Mouse (Mus musculus) midbrain, embryonic 14.5 days (tissue): ENCODE results near the gene Ttc27. TPM values are rescaled to one million over a fixed set of nuclear protein-coding genes. Genes with fewer than 3 reads are reported as not detected.

Experiments
- ATAC-seq: fragments of 200-750 bp; cut with Nextera tagmentation; 2 replicates; pipeline ENCODE4 v1.8.0; 2017; ENCODE audit warnings: moderate number of reproducible peaks, moderate library complexity; ENCODE audit not compliant: low FRiP score, low TSS enrichment
- DNase-seq: peaks from one replicate; pipeline ENCODE4 v3.0.0-alpha.2; 2015
- H3K27ac ChIP-seq: fragments of 300-500 bp; sonication (generic); replicated peaks from 2 replicates; pipeline ENCODE4 v1.5.1; 2014; ENCODE audit warnings: mild to moderate bottlenecking, low read depth, low read length, moderate library complexity
- H3K27me3 ChIP-seq: fragments of 300-500 bp; sonication (generic); 2 replicates; pipeline ENCODE4 v1.6.1; 2014; ENCODE audit warnings: low read length, control low read depth, mixed read lengths; ENCODE audit not compliant: control insufficient read depth, insufficient read depth
- H3K36me3 ChIP-seq: fragments of 300-500 bp; sonication (generic); 2 replicates; pipeline ENCODE4 v1.6.1; 2014; ENCODE audit warnings: low read length, control low read depth; ENCODE audit not compliant: control insufficient read depth, insufficient read depth
- H3K4me1 ChIP-seq: fragments of 300-500 bp; sonication (generic); 2 replicates; pipeline ENCODE4 v1.6.1; 2014; ENCODE audit warnings: mild to moderate bottlenecking, antibody characterized with exemption, low read length, control low read depth; ENCODE audit not compliant: control insufficient read depth, insufficient read depth
- H3K4me2 ChIP-seq: fragments of 300-500 bp; sonication (generic); 2 replicates; pipeline ENCODE4 v1.6.1; 2014; ENCODE audit warnings: mild to moderate bottlenecking, low read length, moderate library complexity
- H3K4me3 ChIP-seq: fragments of 300-500 bp; sonication (generic); replicated peaks from 2 replicates; pipeline ENCODE4 v1.5.1; 2014; ENCODE audit warnings: low read depth, low read length
- H3K9ac ChIP-seq: fragments of 300-500 bp; sonication (generic); replicated peaks from 2 replicates; pipeline ENCODE4 v1.6.1; 2014; ENCODE audit warnings: mild to moderate bottlenecking, low read length, moderate library complexity
- H3K9me3 ChIP-seq: fragments of 300-500 bp; sonication (generic); 2 replicates; pipeline ENCODE4 v1.6.1; 2016; ENCODE audit warnings: low read length, control low read depth, mixed read lengths; ENCODE audit not compliant: control insufficient read depth
- WGBS: fragments of 180-500 bp; shearing (Covaris S2); extraction: QIAGEN DNeasy Blood & Tissue Kit; methylation state at CpG from one replicate; pipeline ENCODE4 v1.1.7; 2014; 5-methylcytosine and 5-hydroxymethylcytosine counted together
- polyA plus RNA-seq: library from polyadenylated mRNA; unstranded; fragments of >200 nt; fragmentation: Nextera tagmentation; extraction: Ambion mirVana; gene quantifications from 2 replicates; pipeline ENCODE4 v1.2.1, GENCODE M21; 2014

The Ttc27 gene
- 15.9 and 22.9 TPM in 2 replicates for polyA plus RNA-seq

- Histone ChIP-seq H3K4me1 (0 out of 2 replicates have a peak, but pooled peaks cover 3% of the 10 kb centered on the region), H3K9me3 (no peaks in the 10 kb centered on the region), H3K36me3 (peaks cover 12% of the 10 kb centered on the region), H3K4me3 (peak within 1 kb of the TSS; percentile 44), H3K9ac (peak within 1 kb of the TSS; percentile 46), H3K4me2 (peak within 1 kb of the TSS; percentile 67), H3K27me3 (no peaks in the 10 kb centered on the region), H3K27ac (no peak within 1 kb of the TSS)
- under 1% methylated on average over 31 of the region's 31 CpGs for WGBS
- ATAC-seq (peak; percentile 91), DNase-seq (peak; percentile 99)
These were observed at the start of gene Ttc27 for GRCm38 (mm10) chr17:74717618-74718151. Gene Ttc27 (plus strand): TSS chr17:74717732.

- no peak for ATAC-seq
- H3K4me3 ChIP-seq, result no peak overlapping the region
- peaks cover 58% of the 10 kb centered on the region for H3K36me3 ChIP-seq
- no peaks in the 10 kb centered on the region for H3K4me1 ChIP-seq
- no peak for DNase-seq
- no peaks in the 10 kb centered on the region for H3K27me3 ChIP-seq
- H3K9ac ChIP-seq, result no peak overlapping the region
- no peak overlapping the region for H3K4me2 ChIP-seq
- H3K9me3 ChIP-seq, result no peaks in the 10 kb centered on the region
- no CpG with 5 or more reads among the region's 1 CpGs for WGBS
- H3K27ac ChIP-seq, result no peak overlapping the region
These were observed 49.5 kb upstream of the Ttc27 start for GRCm38 (mm10) chr17:74668010-74668409.

GRCm38 (mm10) chr17:74670031-74670430 lies 47.5 kb upstream of the Ttc27 start:
- Histone ChIP-seq H3K4me3 (no peak overlapping the region), H3K9me3 (no peaks in the 10 kb centered on the region), H3K27me3 (no peaks in the 10 kb centered on the region), H3K9ac (no peak overlapping the region), H3K27ac (no peak overlapping the region), H3K4me2 (no peak overlapping the region), H3K4me1 (no peaks in the 10 kb centered on the region), H3K36me3 (peaks cover 45% of the 10 kb centered on the region)
- ATAC-seq (no peak), DNase-seq (no peak)
- 94% methylated on average over 13 of the region's 13 CpGs for WGBS

- 90% methylated on average over 4 of the region's 4 CpGs for WGBS
- ATAC-seq, result no peak
- Histone ChIP-seq H3K27me3 (no peaks in the 10 kb centered on the region), H3K36me3 (peaks cover 52% of the 10 kb centered on the region), H3K9ac (no peak overlapping the region), H3K4me2 (no peak overlapping the region), H3K27ac (no peak overlapping the region), H3K9me3 (no peaks in the 10 kb centered on the region), H3K4me1 (no peaks in the 10 kb centered on the region), H3K4me3 (no peak overlapping the region)
- DNase-seq, result no peak
These were observed 45.1 kb upstream of the Ttc27 start for GRCm38 (mm10) chr17:74672446-74672845.

DNA sequence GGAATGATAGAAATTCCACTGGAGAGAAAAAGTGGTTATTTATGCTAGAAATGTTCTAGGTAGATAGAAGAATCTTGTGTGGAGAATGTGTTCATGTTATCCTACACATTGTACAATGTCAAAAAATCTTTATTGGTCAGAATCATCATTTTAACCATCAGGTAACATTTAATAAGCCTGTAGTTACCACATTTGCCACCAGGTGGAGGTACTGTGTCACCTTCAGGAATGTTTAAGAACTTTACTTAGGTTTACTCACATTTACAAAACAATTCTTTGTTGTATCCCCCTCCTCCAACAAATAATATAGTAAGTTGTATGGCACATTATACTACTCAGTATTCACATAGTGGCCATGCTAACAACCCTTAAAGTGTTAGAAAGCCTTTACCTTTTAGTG lies 44.3 kb upstream of the Ttc27 start:
- Histone ChIP-seq H3K27ac (no peak overlapping the region), H3K4me1 (no peaks in the 10 kb centered on the region), H3K27me3 (no peaks in the 10 kb centered on the region), H3K4me2 (no peak overlapping the region), H3K9me3 (no peaks in the 10 kb centered on the region), H3K9ac (no peak overlapping the region), H3K4me3 (no peak overlapping the region), H3K36me3 (peaks cover 58% of the 10 kb centered on the region)
- ATAC-seq (no peak), DNase-seq (peak; percentile 85)

DNA sequence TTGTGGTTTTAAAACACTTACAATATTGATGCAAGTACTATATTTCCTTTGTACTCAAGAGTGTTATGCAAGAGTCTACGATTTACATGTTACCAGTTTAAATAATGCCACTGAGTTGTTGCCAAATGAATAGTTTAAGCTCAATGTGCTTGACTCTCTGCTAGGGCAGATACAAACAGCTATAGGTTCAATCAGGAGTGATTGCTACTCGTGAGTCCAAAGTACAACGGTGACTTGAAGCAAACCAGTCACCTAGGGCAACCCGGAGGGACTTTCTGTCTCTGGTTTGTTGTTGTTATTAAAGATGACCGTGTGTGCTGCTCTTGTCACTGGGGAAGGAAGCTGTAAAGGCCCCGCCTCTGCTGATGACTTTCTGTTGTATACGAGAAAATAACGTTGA lies 39.5 kb upstream of the Ttc27 start:
- ATAC-seq (no peak), DNase-seq (no peak)
- H3K27me3 ChIP-seq, result no peaks in the 10 kb centered on the region
- WGBS, result 94% methylated on average over 8 of the region's 8 CpGs
- H3K9me3 ChIP-seq, result no peaks in the 10 kb centered on the region
- no peak overlapping the region for H3K27ac ChIP-seq
- H3K4me2 ChIP-seq, result no peak overlapping the region
- no peak overlapping the region for H3K4me3 ChIP-seq
- peaks cover 41% of the 10 kb centered on the region for H3K36me3 ChIP-seq
- no peak overlapping the region for H3K9ac ChIP-seq
- no peaks in the 10 kb centered on the region for H3K4me1 ChIP-seq

GRCm38 (mm10) chr17:74684927-74685326 lies 32.6 kb upstream of the Ttc27 start:
- ATAC-seq, result no peak
- DNase-seq, result no peak
- 85% methylated on average over 3 of the region's 3 CpGs for WGBS

DNA sequence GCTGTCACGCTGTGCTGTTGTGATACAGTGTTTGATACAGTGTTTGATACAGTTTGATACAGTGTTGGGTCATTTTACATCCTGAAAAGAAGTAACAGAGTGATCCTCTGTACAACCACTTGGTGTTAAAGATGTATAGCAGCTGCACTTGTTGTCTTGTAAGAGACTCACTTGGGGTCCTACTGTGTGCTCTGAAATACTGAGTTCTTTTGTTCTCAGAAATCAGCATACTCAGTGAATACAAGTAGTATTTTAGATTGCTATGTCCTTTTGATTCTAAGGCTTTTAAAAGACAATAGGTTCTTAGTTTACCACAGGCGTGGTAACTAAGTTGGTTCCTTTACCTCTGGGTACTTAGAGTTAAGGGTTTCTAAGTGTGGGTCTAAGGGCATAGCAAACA lies 29.0 kb upstream of the Ttc27 start:
- Histone ChIP-seq H3K9me3 (no peaks in the 10 kb centered on the region), H3K27me3 (no peaks in the 10 kb centered on the region), H3K9ac (no peak overlapping the region), H3K4me3 (no peak overlapping the region), H3K27ac (no peak overlapping the region), H3K4me2 (no peak overlapping the region), H3K36me3 (peaks cover 48% of the 10 kb centered on the region), H3K4me1 (no peaks in the 10 kb centered on the region)
- WGBS, result 95% methylated on average over 2 of the region's 2 CpGs
- no peak for DNase-seq
- no peak for ATAC-seq

More at GRCm38 (mm10) chr17:74684927-74685326, 32.6 kb upstream of the Ttc27 start:
- H3K27me3 ChIP-seq, result no peaks in the 10 kb centered on the region
- H3K27ac ChIP-seq, result no peak overlapping the region
- peaks cover 23% of the 10 kb centered on the region for H3K36me3 ChIP-seq
- H3K4me3 ChIP-seq, result no peak overlapping the region
- no peak overlapping the region for H3K9ac ChIP-seq
- H3K9me3 ChIP-seq, result no peaks in the 10 kb centered on the region
- H3K4me2 ChIP-seq, result no peak overlapping the region
- no peaks in the 10 kb centered on the region for H3K4me1 ChIP-seq

- WGBS, result 96% methylated on average over 4 of the region's 4 CpGs
- no peak overlapping the region for H3K27ac ChIP-seq
- no peak overlapping the region for H3K4me3 ChIP-seq
- no peaks in the 10 kb centered on the region for H3K27me3 ChIP-seq
- no peak overlapping the region for H3K4me2 ChIP-seq
- no peaks in the 10 kb centered on the region for H3K9me3 ChIP-seq
- no peak overlapping the region for H3K9ac ChIP-seq
- DNase-seq, result no peak
- H3K36me3 ChIP-seq, result peaks cover 47% of the 10 kb centered on the region
- no peaks in the 10 kb centered on the region for H3K4me1 ChIP-seq
- no peak for ATAC-seq
These were observed 28.1 kb upstream of the Ttc27 start for GRCm38 (mm10) chr17:74689406-74689805.
